Mouse (Mus musculus) midbrain, embryonic 14.5 days (tissue): ENCODE measurements around the gene Cobll1. TPM values are rescaled to one million over a fixed set of nuclear protein-coding genes. Genes with fewer than 3 reads are reported as not detected.

Source experiments
- ATAC-seq: fragments of 200-750 bp; cut with Nextera tagmentation; 2 replicates; pipeline ENCODE4 v1.8.0; 2017; ENCODE audit warnings: moderate number of reproducible peaks, moderate library complexity; ENCODE audit not compliant: low FRiP score, low TSS enrichment
- DNase-seq: peaks from one replicate; pipeline ENCODE4 v3.0.0-alpha.2; 2015
- H3K27ac ChIP-seq: fragments of 300-500 bp; sonication (generic); replicated peaks from 2 replicates; pipeline ENCODE4 v1.5.1; 2014; ENCODE audit warnings: mild to moderate bottlenecking, low read depth, low read length, moderate library complexity
- H3K27me3 ChIP-seq: fragments of 300-500 bp; sonication (generic); 2 replicates; pipeline ENCODE4 v1.6.1; 2014; ENCODE audit warnings: low read length, control low read depth, mixed read lengths; ENCODE audit not compliant: control insufficient read depth, insufficient read depth
- H3K36me3 ChIP-seq: fragments of 300-500 bp; sonication (generic); 2 replicates; pipeline ENCODE4 v1.6.1; 2014; ENCODE audit warnings: low read length, control low read depth; ENCODE audit not compliant: control insufficient read depth, insufficient read depth
- H3K4me1 ChIP-seq: fragments of 300-500 bp; sonication (generic); 2 replicates; pipeline ENCODE4 v1.6.1; 2014; ENCODE audit warnings: mild to moderate bottlenecking, antibody characterized with exemption, low read length, control low read depth; ENCODE audit not compliant: control insufficient read depth, insufficient read depth
- H3K4me2 ChIP-seq: fragments of 300-500 bp; sonication (generic); 2 replicates; pipeline ENCODE4 v1.6.1; 2014; ENCODE audit warnings: mild to moderate bottlenecking, low read length, moderate library complexity
- H3K4me3 ChIP-seq: fragments of 300-500 bp; sonication (generic); replicated peaks from 2 replicates; pipeline ENCODE4 v1.5.1; 2014; ENCODE audit warnings: low read depth, low read length
- H3K9ac ChIP-seq: fragments of 300-500 bp; sonication (generic); replicated peaks from 2 replicates; pipeline ENCODE4 v1.6.1; 2014; ENCODE audit warnings: mild to moderate bottlenecking, low read length, moderate library complexity
- H3K9me3 ChIP-seq: fragments of 300-500 bp; sonication (generic); 2 replicates; pipeline ENCODE4 v1.6.1; 2016; ENCODE audit warnings: low read length, control low read depth, mixed read lengths; ENCODE audit not compliant: control insufficient read depth
- WGBS: fragments of 180-500 bp; shearing (Covaris S2); extraction: QIAGEN DNeasy Blood & Tissue Kit; methylation state at CpG from one replicate; pipeline ENCODE4 v1.1.7; 2014; 5-methylcytosine and 5-hydroxymethylcytosine counted together
- polyA plus RNA-seq: library from polyadenylated mRNA; unstranded; fragments of >200 nt; fragmentation: Nextera tagmentation; extraction: Ambion mirVana; gene quantifications from 2 replicates; pipeline ENCODE4 v1.2.1, GENCODE M21; 2014

Cobll1 gene
- 1.9 and 3.5 TPM in 2 replicates for polyA plus RNA-seq

DNA sequence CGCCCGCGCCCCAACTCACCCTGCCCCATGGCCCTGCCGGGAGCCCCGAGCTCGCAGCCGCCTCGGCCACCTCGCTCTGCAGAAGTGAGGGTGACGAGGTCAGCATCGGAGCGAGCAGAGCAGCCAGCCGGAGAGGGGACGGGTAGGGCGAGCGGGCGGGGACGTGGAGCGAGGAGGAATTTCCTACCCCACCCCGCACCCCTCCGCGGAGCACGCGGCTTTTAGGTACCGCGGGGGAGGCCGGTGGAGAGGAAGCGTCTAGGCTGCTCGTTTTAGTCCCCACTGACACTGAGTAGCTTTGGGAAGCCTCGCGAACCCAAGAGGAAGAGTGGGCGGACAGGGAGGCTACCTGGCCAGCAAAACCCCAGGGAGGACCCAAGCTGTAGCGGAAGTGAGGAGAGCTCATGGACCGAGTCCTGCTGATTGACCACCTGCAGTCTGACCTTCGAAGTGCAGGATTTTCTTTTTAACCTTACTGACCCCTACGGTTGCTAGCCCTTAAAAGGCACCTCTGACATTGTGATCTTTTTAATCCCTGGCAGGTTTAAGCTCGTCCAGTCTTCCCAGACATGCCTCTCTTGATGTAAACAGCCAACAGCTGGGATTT is at the start of gene Cobll1:
TSS of gene Cobll1 (minus strand) at position 440 of the 607 bp plus-strand sequence.
- peak; percentile 79 for ATAC-seq
- H3K27me3 ChIP-seq: peaks cover 11% of the 10 kb centered on the region; the same call in 1 of the 2 replicates
- peak within 1 kb of the TSS; percentile 62 for H3K9ac ChIP-seq
- peak within 1 kb of the TSS; percentile 83 for H3K4me2 ChIP-seq
- H3K27ac ChIP-seq: 0 out of 2 replicates have a peak within 1 kb of the TSS, but pooled peaks have one; percentile 26
- no peaks in the 10 kb centered on the region for H3K36me3 ChIP-seq
- peaks cover 6% of the 10 kb centered on the region; the same call in 1 of the 2 replicates for H3K4me1 ChIP-seq
- DNase-seq: no peak
- no peaks in the 10 kb centered on the region for H3K9me3 ChIP-seq
- 1% methylated on average over 37 of the region's 37 CpGs for WGBS
- peak within 1 kb of the TSS; percentile 54 for H3K4me3 ChIP-seq

DNA sequence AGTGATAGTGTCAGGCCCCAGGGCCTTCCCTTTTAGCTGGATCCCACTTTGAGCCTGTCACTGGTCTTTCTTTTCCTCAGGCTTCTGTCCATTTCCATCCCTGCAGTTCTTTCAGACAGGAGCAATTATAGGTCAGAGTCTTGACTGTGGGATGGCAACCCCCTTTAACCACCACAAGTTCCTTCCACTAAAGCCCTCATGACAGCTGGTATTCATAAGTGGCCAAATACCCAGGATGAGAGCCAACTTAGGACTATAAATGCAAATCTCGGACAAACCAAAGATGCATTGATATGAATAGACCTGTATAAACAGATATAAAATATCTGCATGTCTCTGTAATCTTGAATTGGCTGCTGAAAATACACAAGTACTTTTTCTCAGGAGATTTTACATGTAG is 49.5 kb upstream of the Cobll1 start:
- Histone ChIP-seq H3K4me3 (no peak overlapping the region), H3K27me3 (no peaks in the 10 kb centered on the region), H3K9ac (no peak overlapping the region), H3K27ac (no peak overlapping the region), H3K36me3 (no peaks in the 10 kb centered on the region), H3K4me2 (no peak overlapping the region), H3K9me3 (no peaks in the 10 kb centered on the region), H3K4me1 (no peaks in the 10 kb centered on the region)
- 91% methylated on average over 1 of the region's 1 CpGs for WGBS
- ATAC-seq: no peak
- DNase-seq: no peak

DNA sequence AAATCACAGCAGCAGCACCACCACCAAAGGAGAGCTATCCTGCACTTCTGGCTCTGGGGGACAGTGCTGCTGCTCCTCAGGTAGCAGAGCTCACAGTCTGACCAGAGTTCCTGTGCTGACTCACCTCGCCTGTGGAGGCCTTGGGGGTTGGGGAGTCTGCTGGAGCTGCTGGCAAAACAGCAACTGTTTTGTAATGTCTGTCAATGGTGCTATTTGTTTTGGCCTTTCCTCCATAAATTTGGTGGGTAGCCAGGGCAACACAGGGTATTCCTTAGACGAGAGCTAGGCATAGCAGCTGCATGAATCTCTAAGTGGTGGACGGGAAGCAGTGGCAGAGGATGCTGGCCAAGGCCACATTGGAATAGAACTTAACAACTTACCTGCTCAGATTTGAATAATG is 46.2 kb upstream of the Cobll1 start:
- 64% methylated on average over 3 of the region's 3 CpGs for WGBS
- Histone ChIP-seq H3K4me1 (no peaks in the 10 kb centered on the region), H3K36me3 (no peaks in the 10 kb centered on the region), H3K27ac (no peak overlapping the region), H3K9ac (no peak overlapping the region), H3K4me2 (no peak overlapping the region), H3K27me3 (no peaks in the 10 kb centered on the region), H3K9me3 (no peaks in the 10 kb centered on the region), H3K4me3 (no peak overlapping the region)
- DNase-seq (peak; percentile 17), ATAC-seq (no peak)

- DNase-seq (no peak), ATAC-seq (no peak)
- no peak overlapping the region for H3K9ac ChIP-seq
- 88% methylated on average over 6 of the region's 6 CpGs for WGBS
- no peak overlapping the region for H3K4me3 ChIP-seq
- H3K27me3 ChIP-seq: no peaks in the 10 kb centered on the region
- H3K9me3 ChIP-seq: no peaks in the 10 kb centered on the region
- no peaks in the 10 kb centered on the region for H3K36me3 ChIP-seq
- H3K4me2 ChIP-seq: no peak overlapping the region
- no peak overlapping the region for H3K27ac ChIP-seq
- no peaks in the 10 kb centered on the region for H3K4me1 ChIP-seq
Measured at GRCm38 (mm10) chr2:65282979-65283378, 43.8 kb upstream of the Cobll1 start.

GRCm38 (mm10) chr2:65279029-65279690 is 40.0 kb upstream of the Cobll1 start:
- H3K9ac ChIP-seq: no peak overlapping the region
- no peaks in the 10 kb centered on the region for H3K4me1 ChIP-seq
- no peak overlapping the region for H3K4me2 ChIP-seq
- H3K9me3 ChIP-seq: no peaks in the 10 kb centered on the region
- ATAC-seq (no peak), DNase-seq (no peak)
- WGBS: 44% methylated on average over 4 of the region's 4 CpGs
- no peaks in the 10 kb centered on the region for H3K27me3 ChIP-seq
- H3K36me3 ChIP-seq: no peaks in the 10 kb centered on the region
- no peak overlapping the region for H3K4me3 ChIP-seq
- no peak overlapping the region for H3K27ac ChIP-seq

- ATAC-seq (no peak), DNase-seq (no peak)
- WGBS: 85% methylated on average over 6 of the region's 6 CpGs
Measured at GRCm38 (mm10) chr2:65275443-65276061, 36.3 kb upstream of the Cobll1 start.

DNA sequence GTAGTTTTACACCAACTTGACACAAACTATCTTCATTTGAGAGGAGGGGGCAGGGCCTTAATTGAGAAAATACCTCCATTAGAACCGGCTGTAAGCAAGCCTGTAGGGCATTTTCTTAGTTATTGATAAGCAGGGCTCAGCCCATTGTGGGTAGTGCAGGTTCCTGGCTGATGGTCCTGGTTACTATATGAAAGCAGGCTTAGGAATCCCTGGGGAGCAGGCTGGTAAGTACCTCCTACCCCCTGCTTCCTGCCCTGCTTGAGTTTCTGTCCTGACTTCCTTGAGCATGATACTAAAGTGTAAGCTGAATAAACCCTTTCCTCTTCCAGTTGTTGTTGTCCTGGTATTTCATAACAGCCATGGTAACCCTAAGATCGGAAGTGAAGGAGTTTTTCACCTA is 34.7 kb upstream of the Cobll1 start:
- Histone ChIP-seq H3K27me3 (no peaks in the 10 kb centered on the region), H3K4me3 (no peak overlapping the region), H3K4me1 (no peaks in the 10 kb centered on the region), H3K9me3 (no peaks in the 10 kb centered on the region), H3K9ac (no peak overlapping the region), H3K4me2 (no peak overlapping the region), H3K36me3 (no peaks in the 10 kb centered on the region), H3K27ac (no peak overlapping the region)
- 34% methylated on average over 2 of the region's 2 CpGs for WGBS
- DNase-seq: no peak
- ATAC-seq: no peak

More at GRCm38 (mm10) chr2:65275443-65276061, 36.3 kb upstream of the Cobll1 start:
- H3K4me2 ChIP-seq: no peak overlapping the region
- H3K4me3 ChIP-seq: no peak overlapping the region
- H3K4me1 ChIP-seq: no peaks in the 10 kb centered on the region
- no peaks in the 10 kb centered on the region for H3K27me3 ChIP-seq
- no peaks in the 10 kb centered on the region for H3K9me3 ChIP-seq
- no peak overlapping the region for H3K27ac ChIP-seq
- no peaks in the 10 kb centered on the region for H3K36me3 ChIP-seq
- no peak overlapping the region for H3K9ac ChIP-seq

DNA sequence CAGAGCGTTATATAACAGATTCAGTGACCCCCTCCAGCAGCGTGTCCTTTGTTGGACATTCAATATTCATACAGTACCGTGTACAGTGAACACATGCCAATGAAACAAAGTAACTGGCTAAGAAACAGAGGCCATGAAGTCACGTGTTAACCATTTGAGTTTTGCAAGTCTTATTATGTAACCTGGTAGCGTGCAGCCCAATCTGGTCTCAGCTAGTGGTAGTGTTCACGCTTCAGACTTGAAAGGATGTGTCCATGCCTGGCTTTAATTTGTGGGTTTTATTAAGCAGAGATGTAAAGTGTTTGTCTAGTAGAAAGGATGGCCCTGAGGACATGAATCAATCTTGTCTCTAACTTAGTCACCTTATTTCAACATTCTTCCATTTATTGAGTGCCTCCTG is 29.5 kb upstream of the Cobll1 start:
- Histone ChIP-seq H3K36me3 (no peaks in the 10 kb centered on the region), H3K27me3 (no peaks in the 10 kb centered on the region), H3K4me3 (no peak overlapping the region), H3K27ac (no peak overlapping the region), H3K4me2 (no peak overlapping the region), H3K4me1 (no peaks in the 10 kb centered on the region), H3K9me3 (no peaks in the 10 kb centered on the region), H3K9ac (no peak overlapping the region)
- 92% methylated on average over 6 of the region's 6 CpGs for WGBS
- ATAC-seq (no peak), DNase-seq (no peak)
